Mouse (Mus musculus) myocyte (in vitro differentiated cells): Measurements from ENCODE around the gene Higd2a. TPM values are rescaled to one million over a fixed set of nuclear protein-coding genes. Genes with fewer than 3 reads are reported as not detected.

ENCODE experiments used
- H3K27me3 ChIP-seq: one replicate; pipeline ENCODE4 v1.6.1; 2011; ENCODE audit not compliant: control insufficient read depth, insufficient read depth, insufficient read length
- H3K36me3 ChIP-seq: one replicate; pipeline ENCODE4 v1.6.1; 2011; ENCODE audit not compliant: control insufficient read depth, insufficient read depth
- H3K4me2 ChIP-seq: one replicate; pipeline ENCODE4 v1.6.1; 2011; ENCODE audit warnings: low read depth, control low read depth
- H3K4me3 ChIP-seq: one replicate; pipeline ENCODE4 v1.5.1; 2011; ENCODE audit warnings: mild to moderate bottlenecking, control low read depth, moderate library complexity
- H3K79me2 ChIP-seq: one replicate; pipeline ENCODE4 v1.6.1; 2011; ENCODE audit not compliant: control insufficient read depth, insufficient read depth
- H3ac ChIP-seq: one replicate; pipeline ENCODE4 v1.6.1; 2011; ENCODE audit not compliant: control insufficient read depth, insufficient read length
- CEBPB ChIP-seq: IDR thresholded peaks from 2 replicates; pipeline ENCODE4 v1.6.1; 2011; ENCODE audit warnings: mild to moderate bottlenecking, moderate library complexity; ENCODE audit not compliant: poor library complexity, insufficient read depth, severe bottlenecking
- E2F4 ChIP-seq: IDR thresholded peaks from one replicate; pipeline ENCODE4 v1.6.1; 2011; ENCODE audit warnings: mild to moderate bottlenecking, control low read depth, moderate library complexity; ENCODE audit not compliant: insufficient read depth
- MAX ChIP-seq: IDR thresholded peaks from one replicate; pipeline ENCODE4 v1.6.1; 2011; ENCODE audit warnings: low read depth, mild to moderate bottlenecking, control low read depth
- MYOD1 ChIP-seq, 3 experiments: IDR thresholded peaks; one replicate each; pipeline ENCODE4 v1.6.1; 2011; ENCODE audit warnings: control low read depth in 2 of 3, low read depth in 2 of 3, mild to moderate bottlenecking in 2 of 3, moderate library complexity in 1 of 3; ENCODE audit not compliant: insufficient read length in 2 of 3, control insufficient read depth in 1 of 3
- MYOG ChIP-seq, 3 experiments: IDR thresholded peaks; one replicate each; pipeline ENCODE4 v1.6.1; 2011; ENCODE audit warnings: control low read depth in 2 of 3, low read depth in 2 of 3, mild to moderate bottlenecking in 2 of 3; ENCODE audit not compliant: insufficient read length in 2 of 3, control insufficient read depth in 1 of 3, insufficient read depth in 1 of 3
- POLR2A ChIP-seq: IDR thresholded peaks from one replicate; pipeline ENCODE4 v1.6.1; 2011; ENCODE audit warnings: low read depth, mild to moderate bottlenecking, control low read depth, moderate library complexity; ENCODE audit not compliant: insufficient read length
- REST ChIP-seq: IDR thresholded peaks from one replicate; pipeline ENCODE4 v1.6.1; 2011; ENCODE audit warnings: mild to moderate bottlenecking, control low read depth, moderate library complexity; ENCODE audit not compliant: insufficient read depth, insufficient read length
- SRF ChIP-seq: IDR thresholded peaks from one replicate; pipeline ENCODE4 v1.6.1; 2011; ENCODE audit warnings: low read depth; ENCODE audit not compliant: control insufficient read depth, insufficient read length
- TCF12 ChIP-seq: IDR thresholded peaks from one replicate; pipeline ENCODE4 v1.6.1; 2011; ENCODE audit warnings: mild to moderate bottlenecking, control low read depth; ENCODE audit not compliant: poor library complexity, insufficient read depth, severe bottlenecking
- USF1 ChIP-seq: IDR thresholded peaks from one replicate; pipeline ENCODE4 v1.6.1; 2011; ENCODE audit warnings: low read depth, mild to moderate bottlenecking, control low read depth, moderate library complexity
- polyA plus RNA-seq: library from polyadenylated mRNA; unstranded; fragments of >200 nt; fragmentation: generic; extraction: Trizol; gene quantifications from one replicate; pipeline ENCODE4 v1.2.1, GENCODE M21; 2012; ENCODE audit warnings: missing spikeins

Gene Higd2a
- polyA plus RNA-seq, 1 experiment: 234 TPM

DNA sequence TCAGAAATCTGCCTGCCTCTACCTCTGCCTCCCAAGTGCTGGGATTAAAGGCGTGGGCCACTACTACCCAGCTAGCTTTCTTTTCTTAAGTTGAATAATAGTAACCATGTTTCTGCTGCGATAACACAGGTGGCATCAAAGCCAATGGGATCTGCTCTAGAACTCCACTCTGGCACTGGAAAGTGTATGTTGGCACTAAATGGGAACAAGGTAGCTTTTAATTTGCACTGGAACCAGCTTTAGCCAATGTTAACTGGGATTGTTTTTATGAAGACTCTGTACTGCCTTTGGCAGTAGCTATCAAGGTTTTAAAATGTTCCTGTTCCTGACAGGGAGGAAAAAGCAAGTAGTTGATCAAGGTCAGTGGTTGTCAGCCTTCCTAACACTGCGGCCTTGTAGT lies 45.0 kb downstream of the Higd2a start:
- Histone ChIP-seq H3ac (no peak overlapping the region), H3K79me2 (peaks cover 63% of the 10 kb centered on the region), H3K36me3 (peaks cover 32% of the 10 kb centered on the region), H3K4me3 (no peak overlapping the region), H3K4me2 (no peak overlapping the region), H3K27me3 (no peaks in the 10 kb centered on the region)
- TF ChIP-seq SRF (no peak), E2F4 (no peak), MAX (no peak), USF1 (no peak), REST (no peak), MYOD1 (IDR thresholded peaks at IDR 0.05; ENCODE audit: control insufficient read depth in 1 of 3, insufficient read length in 2 of 3, low read depth in 2 of 3) (no peak), CEBPB (no peak), POLR2A (no peak), TCF12 (no peak), MYOG (IDR thresholded peaks at IDR 0.05; ENCODE audit: control insufficient read depth in 1 of 3, insufficient read depth in 1 of 3, insufficient read length in 2 of 3, low read depth in 2 of 3) (no peak)

Other genes with a start within 250 kb of the Higd2a start
- gene Cplx2, start 218.9 kb upstream of the Higd2a start, polyA plus RNA-seq: 5.2 TPM
- gene Thoc3, start 121.4 kb upstream of the Higd2a start, polyA plus RNA-seq: 40.6 TPM
- gene Simc1, start 86.4 kb upstream of the Higd2a start, polyA plus RNA-seq: 3.8 TPM
- gene 4833439L19Rik, start 24.8 kb upstream of the Higd2a start, polyA plus RNA-seq: 117 TPM
- 15.3 TPM for gene Arl10, start 15.2 kb upstream of the Higd2a start, polyA plus RNA-seq
- 51.1 TPM for gene Nop16, start 117 bp upstream of the Higd2a start, polyA plus RNA-seq
- 43.0 TPM for gene Cltb, start 21.1 kb downstream of the Higd2a start, polyA plus RNA-seq
- gene Faf2, start 31.6 kb downstream of the Higd2a start, polyA plus RNA-seq: 30.3 TPM
- 43.7 TPM for gene Rnf44, start 103.7 kb downstream of the Higd2a start, polyA plus RNA-seq
- not detected for gene Cdhr2, start 111.3 kb downstream of the Higd2a start, polyA plus RNA-seq
- gene Gprin1, start 159.7 kb downstream of the Higd2a start, polyA plus RNA-seq: 0.11 TPM
- not detected for gene Sncb, start 176.4 kb downstream of the Higd2a start, polyA plus RNA-seq
- not detected for gene Eif4e1b, start 193.8 kb downstream of the Higd2a start, polyA plus RNA-seq
- 65.3 TPM for gene Tspan17, start 199.2 kb downstream of the Higd2a start, polyA plus RNA-seq